Mouse (Mus musculus) neutrophil, adult 5-6 weeks (primary cell): ENCODE data around the gene Gys1. TPM values are rescaled to one million over a fixed set of nuclear protein-coding genes. Genes with fewer than 3 reads are reported as not detected.
A peak's percentile ranks its signal among the peaks of the same experiment; 100 is the strongest.
"Not testable (repeated sequence)": the region's sequence is repeated elsewhere in the genome, so short reads cannot be mapped to it uniquely, and the experiment has no call there.

ENCODE experiments used
- ATAC-seq: fragments of 151-379, 151-347 bp; 2 replicates; pipeline ENCODE4 v1.8.0; 2017; ENCODE audit warnings: mild to moderate bottlenecking, moderate TSS enrichment; ENCODE audit not compliant: insufficient number of reproducible peaks, poor library complexity, low FRiP score, severe bottlenecking; ENCODE audit errors: extremely low read depth
- total RNA-seq: library from RNA; stranded (forward); fragments of 200-1000 nt; gene quantifications from 2 replicates; pipeline ENCODE4 v1.2.3, GENCODE M21; 2017

Gys1 gene
- total RNA-seq, result 9.9 and 14.6 TPM in 2 replicates

DNA sequence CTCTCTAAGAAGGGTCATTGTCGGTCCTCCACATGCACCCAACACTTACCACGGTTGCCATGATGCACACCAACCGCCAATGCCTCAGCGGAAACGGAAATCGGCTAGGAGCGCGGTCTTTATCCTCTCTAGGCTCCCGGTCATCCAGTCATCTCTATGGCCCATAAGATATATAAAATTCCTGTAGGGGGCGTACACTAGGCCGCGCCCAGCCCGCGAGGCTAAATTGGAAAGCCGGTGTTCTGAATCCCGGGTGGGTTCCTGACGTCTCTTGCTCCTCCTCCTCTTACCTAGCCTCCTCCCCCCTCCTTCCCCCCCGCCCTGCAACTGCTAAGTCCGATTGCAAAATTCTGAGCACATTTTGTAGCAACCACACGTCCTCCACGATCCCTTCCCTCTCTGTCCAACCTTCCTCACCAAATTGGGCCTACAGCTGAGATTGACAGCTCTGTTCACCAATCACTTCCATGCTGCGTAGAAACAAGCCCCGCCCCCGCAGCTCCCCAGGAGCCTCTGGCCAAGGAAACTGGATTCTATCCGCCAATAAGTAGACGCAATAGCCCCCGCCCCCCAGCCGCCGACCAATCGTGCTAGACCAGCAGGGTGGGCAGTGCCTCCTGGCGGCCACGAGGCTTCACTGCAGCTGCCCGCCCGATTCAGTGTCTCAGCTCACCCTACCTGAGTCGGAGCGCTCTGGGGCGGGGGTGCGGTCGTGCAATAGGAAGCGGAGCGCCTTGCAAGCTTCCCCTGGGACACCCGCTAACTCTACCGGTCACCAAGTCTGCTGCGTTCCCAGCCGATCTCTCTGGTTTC is at the start of gene Gys1:
TSS of gene Gys1 (plus strand) at position 642 of the 813 bp plus-strand sequence.
- peak; percentile 86 for ATAC-seq

DNA sequence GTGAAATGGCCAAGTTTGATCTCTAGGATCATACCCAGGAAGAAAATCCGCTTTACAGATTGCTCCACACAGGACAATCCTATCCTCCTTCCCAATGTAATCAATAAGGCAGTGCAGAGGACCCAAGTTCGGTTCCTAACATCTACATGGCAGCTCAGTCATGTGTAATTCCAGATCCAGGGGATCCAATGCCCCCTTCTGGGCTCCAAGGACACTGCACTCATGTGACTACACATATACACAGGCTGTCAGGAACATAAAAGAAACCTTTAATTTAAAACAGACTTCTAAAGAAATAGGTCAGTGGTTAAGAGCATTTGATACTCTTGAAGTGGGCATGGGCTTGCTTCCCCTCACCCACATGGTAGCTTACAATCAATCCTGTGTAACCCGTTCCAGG is 48.6 kb upstream of the Gys1 start:
- no peak for ATAC-seq

DNA sequence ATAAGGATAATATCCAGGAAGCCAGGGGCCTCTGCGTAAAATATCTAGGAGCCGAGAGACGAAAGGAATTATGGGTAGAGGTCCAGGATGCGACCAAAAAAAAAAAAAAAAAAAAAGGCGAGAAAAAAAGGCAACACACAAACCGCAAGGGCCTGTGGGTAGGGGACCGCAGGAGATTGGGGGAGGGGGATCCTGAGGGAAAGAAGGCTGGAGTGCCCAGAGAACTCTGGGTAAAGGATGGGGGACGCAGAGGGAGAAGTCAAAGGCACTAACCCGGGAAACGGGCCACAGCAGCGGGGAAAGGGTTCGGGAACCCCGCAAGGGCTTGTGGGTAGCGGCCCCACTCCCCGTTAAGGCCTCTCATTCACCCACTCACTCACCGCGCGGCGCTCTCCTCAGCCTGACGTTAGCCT is 39.5 kb upstream of the Gys1 start:
- ATAC-seq, result peak; percentile 30

DNA sequence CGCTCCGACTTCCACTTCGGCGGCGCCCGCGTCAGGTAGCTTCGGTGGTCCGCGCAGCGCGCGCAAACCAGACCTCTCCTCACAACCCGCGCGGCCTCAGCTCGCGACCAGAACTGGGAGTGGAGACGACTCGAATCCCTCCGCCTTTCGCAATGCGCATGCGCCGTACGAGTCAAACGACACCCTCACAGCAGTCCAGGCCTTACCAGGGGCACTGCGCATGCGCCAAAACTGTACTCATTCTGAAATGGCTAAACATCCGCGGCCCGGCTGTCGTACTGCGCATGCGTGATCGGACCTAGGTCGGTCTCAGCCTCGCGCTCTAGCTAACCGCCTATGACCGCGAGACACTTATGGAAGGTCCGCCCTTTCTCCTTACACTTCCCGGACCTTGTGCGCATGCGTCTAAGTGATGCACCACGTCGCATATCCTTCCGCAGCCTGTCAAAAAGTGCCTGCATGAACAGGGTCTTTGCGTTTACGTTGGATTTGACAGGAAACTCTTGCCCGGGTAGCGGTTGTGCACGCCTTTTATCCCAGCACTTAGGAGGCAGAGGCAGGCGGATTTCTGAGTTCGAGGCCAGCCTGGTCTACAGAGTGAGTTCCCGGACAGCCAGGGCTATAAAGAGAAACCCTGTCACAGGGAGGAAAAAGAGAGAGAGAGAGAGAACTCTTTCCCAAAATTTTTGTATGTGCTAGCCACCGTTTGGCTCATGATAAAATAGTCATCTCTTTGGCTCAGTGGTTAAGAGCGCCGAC is 38.9 kb upstream of the Gys1 start, which contains the start of gene Snrnp70:
TSS of gene Snrnp70 (minus strand) at position 165 of the 759 bp plus-strand sequence.
- peak; percentile 97 for ATAC-seq

DNA sequence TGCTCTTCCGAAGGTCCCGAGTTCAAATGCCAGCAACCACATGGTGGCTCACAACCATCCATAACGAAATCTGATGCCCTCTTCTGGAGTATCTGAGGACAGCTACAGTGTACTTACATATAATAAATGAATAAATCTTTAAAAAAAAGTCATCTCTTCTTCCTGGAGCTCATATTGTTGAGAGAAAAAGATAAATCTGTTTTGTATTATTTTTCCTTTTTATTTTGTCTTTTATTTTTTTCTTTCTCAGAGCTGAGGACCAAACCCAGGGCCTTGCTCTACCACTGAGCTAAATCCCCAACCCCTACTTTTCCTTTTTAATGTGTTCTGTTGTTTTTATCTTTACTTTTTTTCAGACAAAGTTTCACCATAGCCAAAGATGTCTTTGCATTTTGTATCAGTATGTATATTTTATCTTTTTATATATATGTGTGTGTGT is 38.3 kb upstream of the Gys1 start:
- ATAC-seq, result not testable (repeated sequence)

DNA sequence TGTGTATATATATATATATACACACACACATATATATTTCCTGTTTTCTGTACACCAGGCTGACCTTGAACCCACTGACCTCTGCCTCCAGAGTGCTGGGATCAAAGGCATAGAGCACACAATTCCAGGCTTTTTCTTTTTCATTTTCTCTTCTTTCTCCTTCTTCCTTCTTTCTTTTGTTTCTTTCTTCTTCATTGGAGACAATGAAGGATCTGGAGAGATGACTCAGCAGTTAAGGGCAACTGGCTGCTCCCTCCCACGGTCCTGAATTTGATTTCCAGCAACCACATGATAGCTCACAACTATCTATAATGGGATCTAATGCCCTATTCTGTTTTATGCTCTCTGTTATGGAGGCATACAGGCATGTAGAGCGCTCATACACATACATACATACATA is 37.9 kb upstream of the Gys1 start:
- ATAC-seq, result no peak

DNA sequence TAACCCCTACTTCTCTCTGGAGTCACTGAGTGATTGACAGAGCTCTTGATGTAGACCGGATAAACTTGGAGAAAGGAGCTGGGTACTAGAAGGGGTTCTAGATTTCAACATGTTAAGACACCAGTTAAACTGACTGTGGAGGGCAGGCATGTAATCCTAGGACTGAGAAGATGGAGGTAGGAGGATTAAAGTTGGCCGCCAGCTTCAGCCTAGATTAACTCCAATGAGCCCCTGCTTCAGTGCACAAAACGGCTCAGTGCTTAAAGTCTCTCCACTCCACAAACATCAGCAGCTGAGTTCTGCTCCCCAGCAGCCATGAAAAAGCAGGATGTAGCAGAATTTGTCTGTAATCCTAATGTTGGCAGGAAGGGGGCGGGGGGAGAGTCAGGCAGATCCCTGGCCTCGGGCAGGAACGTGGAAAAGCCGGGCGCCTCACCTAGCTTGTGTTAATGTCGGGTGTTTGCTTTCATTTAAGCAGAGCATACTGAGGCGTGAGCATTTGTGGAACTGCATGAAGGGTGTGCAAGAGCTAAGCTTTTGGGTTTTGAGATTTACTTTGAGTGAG is 33.0 kb upstream of the Gys1 start:
- ATAC-seq, result no peak

DNA sequence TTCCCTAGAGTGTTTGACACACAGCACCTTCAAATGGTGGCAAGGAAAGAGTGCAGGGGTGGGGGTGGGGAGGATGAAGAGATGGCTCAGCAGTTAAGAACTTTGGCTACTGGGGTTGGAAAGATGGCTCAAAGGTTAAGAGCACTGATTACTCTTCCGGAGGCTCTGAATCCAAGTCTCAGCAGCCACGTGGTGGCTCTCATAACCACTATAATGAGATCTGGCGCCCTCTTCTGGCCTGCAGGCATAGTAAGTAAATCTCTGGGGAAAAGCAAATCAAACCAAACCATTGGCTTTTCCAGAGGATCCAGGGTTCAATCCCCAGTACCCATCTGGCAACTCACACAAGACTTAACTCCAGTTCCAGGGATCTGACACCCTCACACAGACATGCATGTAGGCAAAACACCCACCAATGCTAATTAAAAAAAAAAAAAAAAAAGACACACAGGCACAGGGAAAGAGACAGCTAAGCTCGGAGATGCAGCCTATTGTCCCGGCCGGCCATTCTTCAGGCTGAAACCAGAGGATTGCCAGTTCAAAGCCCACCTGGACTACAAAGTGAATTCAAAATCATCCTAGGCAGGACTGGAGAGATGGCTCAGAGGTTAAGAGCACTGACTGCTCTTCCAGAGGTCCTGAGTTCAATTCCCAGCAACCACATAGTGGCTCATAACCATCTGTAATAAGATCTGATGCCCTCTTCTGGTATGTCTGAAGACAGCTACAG is 30.9 kb upstream of the Gys1 start:
- peak; percentile 54; the same call in 1 of the 2 replicates for ATAC-seq

DNA sequence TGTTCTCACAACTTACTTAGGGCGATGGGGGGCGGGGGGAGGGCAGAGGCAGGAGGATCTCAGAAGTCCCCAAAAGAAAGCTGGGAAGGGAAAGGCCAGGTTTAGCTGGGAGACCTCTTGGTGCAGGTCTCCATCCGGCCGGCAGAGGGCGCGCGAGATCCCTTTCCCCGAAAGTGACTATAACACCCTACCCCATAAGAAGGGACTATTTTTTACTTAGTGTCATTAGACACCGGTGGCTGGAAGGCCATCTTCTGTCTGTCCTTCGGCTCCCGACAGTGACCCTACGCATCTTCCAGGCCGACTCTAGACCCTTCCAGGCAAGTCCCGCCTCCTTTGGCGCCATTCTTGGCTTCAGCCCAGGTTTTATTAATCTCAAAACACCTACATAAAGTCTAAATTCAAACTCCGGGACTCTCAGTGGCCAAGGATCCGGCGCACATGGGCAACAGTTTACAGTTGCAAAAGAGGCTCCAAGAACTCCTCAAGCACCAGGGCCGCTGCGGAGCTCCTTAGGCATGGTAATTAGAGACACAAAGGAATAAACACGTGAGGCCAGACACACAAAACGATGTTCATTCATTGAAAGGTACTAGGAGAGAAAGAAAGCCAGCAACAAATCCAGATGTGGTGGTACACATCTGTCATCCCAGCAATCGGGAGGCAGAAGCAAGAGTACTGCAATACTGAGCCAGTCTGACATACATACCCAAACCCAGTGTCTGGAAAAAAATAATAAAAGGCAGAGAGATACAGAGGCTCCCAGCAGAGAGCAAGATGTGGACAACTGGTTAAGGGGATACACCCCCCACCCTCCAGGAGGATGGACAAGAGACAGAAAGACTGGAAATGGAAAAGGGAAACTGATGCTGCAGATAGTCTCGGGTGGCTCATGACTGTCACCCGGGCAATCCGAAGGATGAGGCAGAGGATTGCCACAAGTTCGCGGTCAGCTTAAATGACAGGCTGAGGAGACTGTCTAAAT is 29.3 kb upstream of the Gys1 start, which contains the start of gene Kcna7:
TSS of gene Kcna7 (plus strand) at position 563 of the 985 bp plus-strand sequence.
- ATAC-seq, result peak; percentile 55; the same call in 1 of the 2 replicates

DNA sequence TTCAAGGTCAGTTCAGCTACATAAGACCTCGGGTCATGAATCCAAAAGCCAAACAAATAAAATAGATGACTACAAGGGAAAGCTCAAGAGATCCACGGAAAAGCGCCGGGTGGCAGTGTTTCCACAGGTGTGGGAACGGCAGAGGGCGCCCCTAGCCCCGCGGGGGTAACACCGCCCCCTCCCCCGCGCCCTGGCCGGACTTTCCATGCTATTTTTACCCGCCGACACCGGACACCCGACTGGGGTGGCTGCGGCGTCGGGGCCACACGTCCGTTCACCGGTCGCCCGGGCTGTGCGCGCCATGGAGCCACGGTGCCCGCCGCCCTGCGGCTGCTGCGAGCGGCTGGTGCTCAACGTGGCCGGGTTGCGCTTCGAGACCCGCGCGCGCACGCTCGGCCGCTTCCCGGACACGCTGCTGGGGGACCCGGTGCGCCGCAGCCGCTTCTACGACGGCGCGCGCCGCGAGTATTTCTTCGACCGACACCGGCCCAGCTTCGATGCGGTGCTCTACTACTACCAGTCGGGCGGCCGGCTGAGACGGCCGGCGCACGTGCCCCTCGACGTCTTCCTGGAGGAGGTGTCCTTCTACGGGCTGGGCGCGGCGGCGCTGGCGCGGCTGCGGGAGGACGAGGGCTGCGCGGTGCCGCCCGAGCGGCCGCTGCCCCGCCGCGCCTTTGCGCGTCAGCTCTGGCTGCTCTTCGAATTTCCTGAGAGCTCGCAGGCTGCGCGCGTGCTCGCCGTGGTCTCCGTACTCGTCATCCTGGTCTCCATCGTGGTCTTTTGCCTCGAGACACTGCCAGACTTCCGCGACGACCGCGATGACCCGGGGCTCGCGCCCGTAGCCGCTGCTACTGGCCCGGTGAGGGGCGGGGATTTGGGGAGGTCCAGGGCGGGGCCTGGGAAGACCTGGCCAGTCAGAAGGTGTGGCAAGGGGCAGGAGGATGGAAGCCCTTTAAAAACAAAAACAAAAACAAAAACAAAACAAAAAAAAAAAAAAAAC is 28.2 kb upstream of the Gys1 start:
- ATAC-seq, result no peak

DNA sequence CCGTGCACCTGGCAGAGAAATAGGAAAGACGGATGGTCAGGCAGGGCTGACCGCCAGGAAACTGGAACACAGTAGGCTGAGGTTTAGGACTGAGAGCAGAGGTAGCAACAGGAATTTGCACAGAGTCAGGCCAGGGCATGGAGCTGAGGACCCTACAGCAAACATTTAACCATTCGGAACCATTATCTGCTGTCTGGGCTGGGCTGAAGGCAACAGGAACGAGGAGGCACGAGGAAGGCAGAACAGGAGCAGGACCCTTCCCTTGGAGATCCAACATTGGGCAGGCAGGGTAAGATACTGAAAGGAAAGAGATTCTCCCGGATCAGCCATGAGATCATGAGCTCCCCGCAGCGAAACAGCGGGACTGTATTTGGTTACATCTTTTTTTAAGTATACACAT is 26.8 kb upstream of the Gys1 start:
- ATAC-seq, result no peak

DNA sequence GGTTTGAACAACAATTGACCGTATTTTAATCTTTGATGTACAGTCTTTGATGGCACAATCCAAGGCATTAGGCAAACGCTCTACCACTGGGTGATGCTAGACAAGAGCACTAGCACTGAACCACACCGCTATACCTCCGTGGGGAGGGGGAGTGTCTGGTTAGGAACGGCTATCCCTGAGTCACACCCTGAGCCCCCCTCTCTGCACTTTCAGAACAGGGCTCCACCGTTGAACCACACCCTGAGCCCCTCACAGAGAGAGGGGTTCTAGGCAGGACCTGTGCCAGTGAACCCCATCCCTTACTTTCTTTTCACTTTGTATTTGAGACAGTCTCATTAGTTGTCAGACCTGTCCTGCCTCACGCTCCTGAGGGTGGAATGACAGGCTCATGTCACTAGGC is 26.3 kb upstream of the Gys1 start:
- ATAC-seq, result no peak

DNA sequence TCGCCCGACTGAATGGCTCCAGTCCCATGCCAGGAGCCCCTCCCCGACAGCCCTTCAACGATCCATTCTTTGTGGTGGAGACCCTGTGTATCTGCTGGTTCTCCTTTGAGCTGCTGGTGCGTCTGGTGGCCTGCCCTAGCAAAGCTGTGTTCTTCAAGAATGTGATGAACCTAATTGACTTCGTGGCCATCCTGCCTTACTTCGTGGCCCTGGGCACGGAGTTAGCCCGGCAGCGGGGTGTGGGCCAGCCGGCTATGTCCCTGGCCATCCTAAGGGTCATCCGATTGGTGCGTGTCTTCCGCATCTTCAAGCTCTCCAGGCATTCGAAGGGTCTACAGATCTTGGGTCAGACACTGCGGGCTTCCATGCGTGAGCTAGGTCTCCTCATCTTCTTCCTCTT is 25.7 kb upstream of the Gys1 start:
- no peak for ATAC-seq

DNA sequence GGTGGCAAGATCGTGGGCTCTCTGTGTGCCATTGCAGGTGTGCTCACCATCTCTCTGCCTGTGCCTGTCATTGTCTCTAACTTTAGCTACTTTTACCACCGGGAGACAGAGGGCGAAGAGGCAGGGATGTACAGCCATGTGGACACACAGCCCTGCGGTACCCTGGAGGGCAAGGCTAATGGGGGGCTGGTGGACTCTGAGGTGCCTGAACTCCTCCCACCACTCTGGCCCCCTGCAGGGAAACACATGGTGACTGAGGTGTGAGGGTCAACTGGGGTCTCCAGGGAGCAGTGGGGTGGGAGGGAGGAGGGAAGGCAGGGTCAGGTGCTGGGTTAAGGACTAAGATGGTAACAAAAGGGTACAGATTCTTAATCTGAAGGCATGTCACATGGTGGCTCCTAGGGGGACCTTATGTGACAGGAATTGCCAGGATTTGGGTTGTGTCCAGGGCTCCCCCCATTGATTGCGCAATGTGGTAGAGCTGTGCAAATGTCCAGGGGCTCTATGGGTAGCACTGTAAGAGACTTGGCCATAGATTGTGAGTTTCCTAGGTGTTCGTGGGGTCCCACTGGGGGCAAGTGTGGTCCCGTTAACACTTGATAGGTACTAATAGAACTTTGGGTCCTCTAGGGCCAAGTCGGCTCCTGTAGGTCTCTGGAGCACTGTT is 25.0 kb upstream of the Gys1 start:
- no peak for ATAC-seq

DNA sequence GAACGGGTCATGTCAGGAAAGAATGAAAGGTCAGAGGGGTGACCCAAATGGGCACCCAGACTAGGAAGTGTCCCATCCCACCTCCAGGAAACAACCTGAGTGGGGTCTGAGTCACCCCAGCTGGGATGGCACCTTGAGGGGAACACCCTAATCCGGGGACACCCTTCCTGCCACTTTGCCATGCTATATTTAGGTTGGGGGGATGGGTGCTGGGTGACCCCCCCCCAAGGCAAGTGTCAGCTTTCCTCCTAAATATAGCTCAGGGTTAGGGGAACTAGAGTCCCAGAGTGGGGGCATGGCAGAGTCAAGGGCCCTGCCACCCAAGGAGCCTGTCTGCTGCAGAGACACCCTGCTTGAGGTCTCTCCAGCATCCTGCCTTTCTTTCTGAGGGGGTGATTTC is 22.2 kb upstream of the Gys1 start:
- no peak for ATAC-seq

DNA sequence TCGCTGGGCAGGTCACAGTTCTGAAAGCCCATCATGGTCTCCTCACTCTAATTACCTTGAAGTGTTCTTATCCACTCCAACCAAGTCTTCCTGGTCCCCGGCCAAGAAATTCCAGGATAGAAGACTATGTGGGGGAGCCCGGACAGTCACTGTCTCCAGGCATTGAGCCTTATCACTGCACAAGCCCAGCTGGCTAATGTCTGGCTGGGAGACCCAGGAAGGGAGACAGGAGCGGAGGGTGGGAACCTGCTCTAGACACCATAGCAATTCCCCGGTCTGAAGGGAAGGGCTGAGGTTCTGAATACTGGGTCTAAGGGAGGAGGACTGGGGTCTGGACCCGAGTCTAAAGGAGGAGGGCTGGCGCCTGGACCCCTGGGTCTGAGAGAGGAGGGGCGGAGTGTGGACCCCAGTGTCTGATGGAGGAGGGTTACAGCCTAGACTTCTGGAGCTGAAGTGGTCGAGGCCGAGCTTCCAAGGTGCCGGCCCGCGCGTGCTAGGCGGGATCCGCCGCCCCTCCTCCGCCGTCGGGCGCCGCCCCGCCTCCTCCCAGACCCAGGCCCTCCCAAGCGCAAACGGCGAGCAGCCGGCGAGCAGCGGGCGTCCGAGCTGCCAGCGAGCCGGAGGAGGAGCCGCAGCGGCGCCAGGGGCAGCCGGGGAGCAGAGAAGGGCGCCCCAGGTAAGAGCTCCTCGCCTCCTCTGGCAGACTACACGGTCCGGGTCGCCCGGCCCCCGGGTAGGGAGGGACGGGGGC is 21.4 kb upstream of the Gys1 start, which contains the start of gene Ntf5:
TSS of gene Ntf5 (plus strand) at position 583 of the 751 bp plus-strand sequence.
- ATAC-seq, result no peak
